Comparison of ENCODE assay signal across 13 mouse cellular contexts in genomic region chr7:142472936-142473335, GRCm38 (mm10). TPM values are rescaled to one million over a fixed set of nuclear protein-coding genes. Genes with fewer than 3 reads are reported as not detected.
A peak's percentile ranks its signal among the peaks of the same experiment; 100 is the strongest.
DNase-seq lines count a peak whose midpoint lies in the region; ATAC-seq and TF ChIP-seq lines count a peak whose summit lies in the region.
"Had no signal": no experiment of that assay in that cellular context is flagged by ENCODE, and none has a peak within 500 bp of the region (broad histone marks: within the 10 kb centered on the region; RNA-seq: fewer than 3 reads in every experiment).

No protein-coding gene starts in this region.

- WGBS in kidney, postnatal 0 days, result 69% methylated on average over 4 of the region's 4 CpGs
- WGBS in embryonic facial prominence, embryonic 15.5 days, result 92% methylated on average over 4 of the region's 4 CpGs
- WGBS in limb, embryonic 13.5 days, result 96% methylated on average over 4 of the region's 4 CpGs

- peak overlapping the region; percentile 90 for H3K27ac ChIP-seq in kidney, postnatal 0 days
- peak overlapping the region; percentile 79; the same call in 1 of the 2 replicates for H3K27ac ChIP-seq in embryonic facial prominence, embryonic 15.5 days (replicated peaks)
- H3K27ac ChIP-seq in limb, embryonic 13.5 days, result peak overlapping the region; percentile 89; the same call in 1 of the 2 replicates
- H3K27ac ChIP-seq: hindbrain, embryonic 14.5 days; liver, embryonic 14.5 days had no signal

- DNase-seq in cerebellum, adult 9-11 months, result peak; percentile 61
- DNase-seq in kidney, postnatal 0 days (ENCODE audit: low spot score), result no peak
- no peak for DNase-seq in kidney, adult 9 months
- DNase-seq in embryo, embryonic 9.5 days (ENCODE audit: extremely low spot score), result no peak
- no peak for DNase-seq in layer of hippocampus, postnatal 25 days (ENCODE audit: extremely low spot score in 1 of 2, low spot score in 1 of 2)
- DNase-seq: adrenal gland, adult 8-10 months had no signal

- H3K27me3 ChIP-seq in kidney, postnatal 0 days (ENCODE audit: insufficient read depth, low read length), result no peaks in the 10 kb centered on the region
- H3K27me3 ChIP-seq in embryonic facial prominence, embryonic 15.5 days, result no peaks in the 10 kb centered on the region
- no peaks in the 10 kb centered on the region for H3K27me3 ChIP-seq in limb, embryonic 13.5 days

- H3K4me3 ChIP-seq in kidney, postnatal 0 days (replicated peaks; ENCODE audit: low read depth, low read length), result peak overlapping the region; percentile 19
- H3K4me3 ChIP-seq in embryonic facial prominence, embryonic 15.5 days (replicated peaks), result no peak overlapping the region; the same call in 1 of the 2 replicates
- H3K4me3 ChIP-seq in limb, embryonic 13.5 days, result peak overlapping the region; percentile 3; the same call in 1 of the 2 replicates
- H3K4me3 ChIP-seq: midbrain, embryonic 12.5 days had no signal

- no peaks in the 10 kb centered on the region for H3K9me3 ChIP-seq in kidney, postnatal 0 days (replicated peaks; ENCODE audit: low read length)
- H3K9me3 ChIP-seq in embryonic facial prominence, embryonic 15.5 days (replicated peaks), result no peaks in the 10 kb centered on the region
- no peaks in the 10 kb centered on the region for H3K9me3 ChIP-seq in limb, embryonic 13.5 days
- H3K9me3 ChIP-seq: midbrain, embryonic 12.5 days had no signal

- ATAC-seq in cerebellum, adult (ENCODE audit: insufficient number of reproducible peaks, low FRiP score, low TSS enrichment), result no peak
- no peak for ATAC-seq in kidney, postnatal 0 days (replicated peaks; ENCODE audit: low FRiP score, low read depth)
- ATAC-seq in embryonic facial prominence, embryonic 15.5 days (ENCODE audit: insufficient number of reproducible peaks, low FRiP score, low TSS enrichment, low read depth), result no peak
- ATAC-seq in limb, embryonic 13.5 days (ENCODE audit: low FRiP score, low read depth), result no peak

- no peak for TF ChIP-seq CTCF in kidney, postnatal 0 days (IDR thresholded peaks at IDR 0.05; ENCODE audit: low read depth)

- H3K4me2 ChIP-seq in kidney, postnatal 0 days (ENCODE audit: low read length), result peak overlapping the region; percentile 49
- H3K4me2 ChIP-seq in embryonic facial prominence, embryonic 15.5 days (replicated peaks), result peak overlapping the region; percentile 26
- H3K4me2 ChIP-seq in limb, embryonic 13.5 days (replicated peaks), result peak overlapping the region; percentile 57
- H3K4me2 ChIP-seq: hindbrain, embryonic 14.5 days; midbrain, embryonic 12.5 days had no signal

- no peaks in the 10 kb centered on the region for H3K36me3 ChIP-seq in kidney, postnatal 0 days (ENCODE audit: insufficient read depth, low read length)
- no peaks in the 10 kb centered on the region for H3K36me3 ChIP-seq in embryonic facial prominence, embryonic 15.5 days
- H3K36me3 ChIP-seq in limb, embryonic 13.5 days, result no peaks in the 10 kb centered on the region
- H3K36me3 ChIP-seq: midbrain, embryonic 12.5 days had no signal

- peaks cover 22% of the 10 kb centered on the region for H3K4me1 ChIP-seq in kidney, postnatal 0 days (replicated peaks; ENCODE audit: insufficient read depth, low read length)
- H3K4me1 ChIP-seq in embryonic facial prominence, embryonic 15.5 days, result peaks cover 56% of the 10 kb centered on the region
- peaks cover 68% of the 10 kb centered on the region for H3K4me1 ChIP-seq in limb, embryonic 13.5 days

- peak overlapping the region; percentile 60; the same call in 1 of the 2 replicates for H3K9ac ChIP-seq in kidney, postnatal 0 days (ENCODE audit: low read depth, low read length)
- no peak overlapping the region for H3K9ac ChIP-seq in embryonic facial prominence, embryonic 15.5 days
- peak overlapping the region; percentile 31; the same call in 1 of the 2 replicates for H3K9ac ChIP-seq in limb, embryonic 13.5 days
- H3K9ac ChIP-seq: hindbrain, embryonic 14.5 days; liver, embryonic 14.5 days had no signal

RNA-seq across cellular contexts. Expression of gene Lsp1, which starts 12.3 kb away (rescaled TPM):
- 161 and 165 TPM in 2 replicates for polyA plus RNA-seq in kidney, postnatal 0 days (2015; fragmentation: Nextera tagmentation; extraction: Ambion mirVana)
- 49.3 and 58.9 TPM in 2 replicates for polyA plus RNA-seq in embryonic facial prominence, embryonic 15.5 days (2015; fragmentation: Nextera tagmentation; extraction: Ambion mirVana)
- polyA plus RNA-seq in limb, embryonic 13.5 days (2015; fragmentation: Nextera tagmentation; extraction: Ambion mirVana), result 46.3 and 49.8 TPM in 2 replicates
- 1 to 10 TPM; 2.2 to 4.2 TPM for total RNA-seq in layer of hippocampus, postnatal 25 days (2021)

RNA-seq across cellular contexts. Expression of gene Tnnt3, which starts 25.7 kb away (rescaled TPM):
- polyA plus RNA-seq in kidney, postnatal 0 days (2015; fragmentation: Nextera tagmentation; extraction: Ambion mirVana), result 3.4 TPM in 2 replicates
- 167 and 228 TPM in 2 replicates for polyA plus RNA-seq in embryonic facial prominence, embryonic 15.5 days (2015; fragmentation: Nextera tagmentation; extraction: Ambion mirVana)
- 60.9 and 62.3 TPM in 2 replicates for polyA plus RNA-seq in limb, embryonic 13.5 days (2015; fragmentation: Nextera tagmentation; extraction: Ambion mirVana)
- not detected for total RNA-seq in layer of hippocampus, postnatal 25 days (2021)
- total RNA-seq: layer of hippocampus, adult 18-20 months had no signal

RNA-seq across cellular contexts. Expression of gene Tnni2, which starts 31.3 kb away (rescaled TPM):
- polyA plus RNA-seq in kidney, postnatal 0 days (2015; fragmentation: Nextera tagmentation; extraction: Ambion mirVana), result 2.2 and 3.0 TPM in 2 replicates
- 169 and 228 TPM in 2 replicates for polyA plus RNA-seq in embryonic facial prominence, embryonic 15.5 days (2015; fragmentation: Nextera tagmentation; extraction: Ambion mirVana)
- polyA plus RNA-seq in limb, embryonic 13.5 days (2015; fragmentation: Nextera tagmentation; extraction: Ambion mirVana), result 45.2 and 47.5 TPM in 2 replicates
- under 1 TPM in 1 of 2 experiments, not detected in 1; 0.70 TPM for total RNA-seq in layer of hippocampus, postnatal 25 days (2021)

RNA-seq across cellular contexts. Expression of gene Syt8, which starts 38.3 kb away (rescaled TPM):
- polyA plus RNA-seq in kidney, postnatal 0 days (2015; fragmentation: Nextera tagmentation; extraction: Ambion mirVana), result 2.5 and 4.8 TPM in 2 replicates
- polyA plus RNA-seq in embryonic facial prominence, embryonic 15.5 days (2015; fragmentation: Nextera tagmentation; extraction: Ambion mirVana), result 3.9 and 4.5 TPM in 2 replicates
- polyA plus RNA-seq in limb, embryonic 13.5 days (2015; fragmentation: Nextera tagmentation; extraction: Ambion mirVana), result 1.2 and 1.4 TPM in 2 replicates
- not detected for total RNA-seq in layer of hippocampus, postnatal 25 days (2021)
- total RNA-seq: layer of hippocampus, adult 18-20 months had no signal
- polyA plus RNA-seq: hindbrain, embryonic 14.5 days had no signal

RNA-seq across cellular contexts. Expression of gene Mrpl23, which starts 59.5 kb away (rescaled TPM):
- 21.3 and 22.6 TPM in 2 replicates for polyA plus RNA-seq in kidney, postnatal 0 days (2015; fragmentation: Nextera tagmentation; extraction: Ambion mirVana)
- polyA plus RNA-seq in embryonic facial prominence, embryonic 15.5 days (2015; fragmentation: Nextera tagmentation; extraction: Ambion mirVana), result 28.5 and 32.7 TPM in 2 replicates
- polyA plus RNA-seq in limb, embryonic 13.5 days (2015; fragmentation: Nextera tagmentation; extraction: Ambion mirVana), result 27.3 and 35.1 TPM in 2 replicates
- 1 to 10 TPM; 5.8 to 6.7 TPM for total RNA-seq in layer of hippocampus, postnatal 25 days (2021)

Comparison
In these comparisons a context has a peak if more than half of its experiments do, and no peak if none do; other contexts are left out.
1. RNA of gene Tnnt3, which starts 25.7 kb away (polyA plus RNA-seq): 167 to 228 TPM in embryonic facial prominence, embryonic 15.5 days and 60.9 to 62.3 TPM in limb, embryonic 13.5 days; 3.4 TPM in kidney, postnatal 0 days; every median in the first group is over 10 times any median in the second.
2. RNA of gene Tnni2, which starts 31.3 kb away (polyA plus RNA-seq): 169 to 228 TPM in embryonic facial prominence, embryonic 15.5 days and 45.2 to 47.5 TPM in limb, embryonic 13.5 days; 2.2 to 3.0 TPM in kidney, postnatal 0 days; every median in the first group is over 10 times any median in the second.
3. Peak in every context shown above with its lines, with median percentiles within 50 percentile points of each other: H3K27ac ChIP-seq and H3K4me2 ChIP-seq.